Mouse (Mus musculus): ENCODE results near the gene Vmn1r51. TPM values are rescaled to one million over a fixed set of nuclear protein-coding genes. Genes with fewer than 3 reads are reported as not detected.

Gene Vmn1r51
- under 1 TPM in 1 of 2 experiments, not detected in 1; 0.28 TPM for polyA plus RNA-seq (2017; shearing (Covaris generic))

GRCm38 (mm10) chr6:90122296-90122695 is at the start of gene Vmn1r51:
Gene Vmn1r51, plus strand, starts transcription at chr6:90122596.

GRCm38 (mm10) chr6:90078406-90078805 is 44.0 kb upstream of the Vmn1r51 start, which contains the start of gene Vmn1r49:
Gene Vmn1r49, minus strand, starts transcription at chr6:90078506.

DNA sequence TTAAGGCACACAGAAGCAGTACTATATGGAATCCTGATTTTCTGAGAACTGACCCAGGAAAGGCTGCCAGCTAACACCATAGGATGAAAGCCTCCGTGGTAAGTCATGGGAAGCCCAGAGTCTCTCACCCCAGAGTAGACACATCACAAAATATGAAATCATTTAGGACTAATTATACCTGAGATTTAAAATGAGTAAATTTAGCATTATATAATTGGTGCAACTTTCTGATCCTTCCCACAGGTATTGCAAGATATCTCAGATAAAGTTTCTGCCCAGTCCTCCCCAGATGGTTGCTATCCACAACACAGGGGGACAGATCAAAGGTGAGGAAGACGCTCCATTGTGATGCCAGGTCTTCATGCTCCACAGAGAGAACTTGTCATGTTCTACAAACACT is 21.3 kb upstream of the Vmn1r51 start, which contains the start of gene Vmn1r50:
TSS of gene Vmn1r50 (plus strand) at position 301 of the 400 bp plus-strand sequence.

DNA sequence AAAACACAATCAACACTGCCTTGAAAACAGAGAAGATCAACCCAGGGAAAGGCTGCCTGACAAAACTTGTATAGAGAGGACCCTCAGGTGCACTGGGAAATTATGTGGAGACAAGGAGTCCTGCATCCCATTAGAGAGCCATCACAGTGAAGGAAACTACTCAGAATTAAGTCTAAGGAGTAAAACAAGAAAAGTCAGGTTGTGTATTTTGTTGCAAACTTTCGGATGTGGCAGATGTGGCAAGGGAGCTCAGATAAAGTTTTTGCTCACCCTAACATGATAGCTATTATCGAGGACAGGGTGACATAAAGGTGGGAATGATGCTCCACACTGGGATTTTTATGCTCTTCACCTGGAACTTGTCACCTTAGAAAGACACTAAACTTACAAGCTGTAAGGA is 52.1 kb downstream of the Vmn1r51 start, which contains the start of gene Vmn1r52:
TSS of gene Vmn1r52 (plus strand) at position 301 of the 400 bp plus-strand sequence.

Other genes starting within 250 kb of the Vmn1r51 start
- gene Vmn1r42, start 246.2 kb upstream of the Vmn1r51 start, polyA plus RNA-seq (2017; shearing (Covaris generic)) = under 1 TPM in 1 of 2 experiments, not detected in 1; 0.12 TPM
- gene Vmn1r43, start 246.2 kb upstream of the Vmn1r51 start, polyA plus RNA-seq (2017; shearing (Covaris generic)) = under 1 TPM; 0.02 to 0.38 TPM
- not detected for gene Vmn1r44, start 238.9 kb upstream of the Vmn1r51 start, polyA plus RNA-seq (2017; shearing (Covaris generic))
- under 1 TPM; 0.39 to 0.74 TPM for gene Vmn1r45, start 182.0 kb upstream of the Vmn1r51 start, polyA plus RNA-seq (2017; shearing (Covaris generic))
- under 1 TPM in 1 of 2 experiments, not detected in 1; 0.07 TPM for gene Vmn1r46, start 153.3 kb upstream of the Vmn1r51 start, polyA plus RNA-seq (2017; shearing (Covaris generic))
- gene Vmn1r47, start 106.4 kb upstream of the Vmn1r51 start, polyA plus RNA-seq (2017; shearing (Covaris generic)) = under 1 TPM in 1 of 2 experiments, not detected in 1; 0.04 TPM
- gene Vmn1r48, start 85.8 kb upstream of the Vmn1r51 start, polyA plus RNA-seq (2017; shearing (Covaris generic)) = not detected
- under 1 TPM in 1 of 2 experiments, not detected in 1; 0.37 TPM for gene Vmn1r49, start 44.1 kb upstream of the Vmn1r51 start, polyA plus RNA-seq (2017; shearing (Covaris generic))
- not detected for gene Vmn1r50, start 21.2 kb upstream of the Vmn1r51 start, polyA plus RNA-seq (2017; shearing (Covaris generic))
- under 1 TPM in 1 of 2 experiments, not detected in 1; 0.69 TPM for gene Vmn1r52, start 52.2 kb downstream of the Vmn1r51 start, polyA plus RNA-seq (2017; shearing (Covaris generic))
- gene V1ra8, start 80.2 kb downstream of the Vmn1r51 start, polyA plus RNA-seq (2017; shearing (Covaris generic)) = not detected
- not detected for gene Vmn1r53, start 101.8 kb downstream of the Vmn1r51 start, polyA plus RNA-seq (2017; shearing (Covaris generic))
- not detected for gene Vmn1r54, start 123.7 kb downstream of the Vmn1r51 start, polyA plus RNA-seq (2017; shearing (Covaris generic))
- under 1 TPM; 0.28 to 0.64 TPM for gene BC048671, start 178.6 kb downstream of the Vmn1r51 start, polyA plus RNA-seq (2017; shearing (Covaris generic))
- not detected for gene Chst13, start 202.6 kb downstream of the Vmn1r51 start, polyA plus RNA-seq (2017; shearing (Covaris generic))
- gene Uroc1, start 210.7 kb downstream of the Vmn1r51 start, polyA plus RNA-seq (2017; shearing (Covaris generic)) = under 1 TPM in 1 of 2 experiments, not detected in 1; 0.16 TPM
- 10 to 100 TPM; 32.0 to 45.2 TPM for gene Zxdc, start 246.9 kb downstream of the Vmn1r51 start, polyA plus RNA-seq (2017; shearing (Covaris generic))

All from inflammation-experienced regulatory T-cells (primary cell).